Mouse (Mus musculus) naive thymus-derived CD4-positive, alpha-beta T cell, adult 2 months (primary cell): ENCODE results near the gene Ptpdc1.

ENCODE experiments used
- DNase-seq: peaks from one replicate; pipeline ENCODE4 v3.0.0-alpha.2; 2011; ENCODE audit warnings: low read depth

Ptpdc1 gene

DNA sequence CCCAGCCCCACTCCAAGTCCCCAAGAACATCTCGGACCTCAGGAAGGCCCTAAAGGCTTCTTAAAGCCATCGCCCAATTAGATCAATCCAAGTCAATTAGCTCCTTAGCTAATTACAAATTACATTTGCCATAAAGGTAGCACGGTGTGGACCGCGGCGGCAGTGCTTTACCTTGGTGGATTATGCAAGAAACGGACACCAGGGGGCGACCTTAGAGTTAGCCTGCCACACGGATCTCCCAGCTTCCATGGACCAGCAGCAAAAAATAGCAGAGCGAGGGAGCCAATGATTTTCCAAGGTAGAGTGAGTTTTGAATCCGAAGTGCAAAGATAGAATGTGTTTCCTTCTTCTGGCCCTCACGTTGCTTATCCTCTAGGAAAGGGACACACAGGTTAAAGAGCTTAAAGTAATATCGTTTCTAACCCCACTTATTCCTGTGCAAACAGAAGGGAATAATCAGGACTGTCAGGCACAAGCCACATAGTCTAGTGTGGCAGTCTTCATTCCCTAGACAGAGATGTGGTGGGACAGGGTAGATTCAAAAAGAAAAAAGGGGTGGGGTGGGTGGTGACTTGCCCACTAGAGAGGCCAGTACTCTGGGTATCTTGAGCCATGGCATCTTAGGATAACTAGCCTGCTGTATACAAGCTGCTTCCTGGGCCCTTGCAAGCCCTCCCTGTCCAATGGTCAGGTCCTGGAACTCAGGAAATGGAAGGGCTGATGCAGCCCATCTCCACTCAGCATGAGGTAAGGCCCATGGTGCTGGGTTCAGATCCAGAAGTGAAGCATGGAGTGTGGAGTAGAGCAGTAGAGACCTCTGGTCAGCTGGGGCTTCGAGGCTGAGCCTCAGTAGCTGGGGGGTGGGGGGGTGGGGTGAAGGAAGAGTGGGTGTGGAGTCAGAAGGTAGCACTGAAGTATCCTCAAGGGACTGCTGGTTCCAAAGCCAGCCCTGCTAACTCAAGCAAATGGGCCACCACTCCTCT, 28.6 kb upstream of the Ptpdc1 start:
- DNase-seq: peak; percentile 70

- no peak for DNase-seq
Observed at GRCm38 (mm10) chr13:48651132-48652065, 25.9 kb upstream of the Ptpdc1 start.

DNA sequence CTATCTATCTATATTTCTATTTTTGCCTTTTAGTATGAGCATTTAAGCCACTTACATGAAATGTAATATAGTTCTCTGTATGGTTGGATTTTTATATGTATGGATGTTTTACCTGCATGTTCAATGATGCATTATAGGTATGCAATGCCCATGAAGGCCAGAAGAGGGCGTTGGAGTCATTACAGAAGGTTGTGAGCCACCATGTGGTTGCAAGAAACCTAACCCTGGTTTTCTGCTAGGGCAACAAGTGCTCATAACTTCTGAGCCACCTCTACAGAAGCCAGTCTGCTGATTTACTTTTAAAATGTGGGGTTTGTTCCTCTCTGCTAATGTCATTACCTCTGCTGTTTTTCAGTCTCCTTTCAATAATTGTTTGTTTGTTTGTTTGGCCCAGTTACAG, 25.2 kb upstream of the Ptpdc1 start:
- DNase-seq: peak; percentile 38

DNA sequence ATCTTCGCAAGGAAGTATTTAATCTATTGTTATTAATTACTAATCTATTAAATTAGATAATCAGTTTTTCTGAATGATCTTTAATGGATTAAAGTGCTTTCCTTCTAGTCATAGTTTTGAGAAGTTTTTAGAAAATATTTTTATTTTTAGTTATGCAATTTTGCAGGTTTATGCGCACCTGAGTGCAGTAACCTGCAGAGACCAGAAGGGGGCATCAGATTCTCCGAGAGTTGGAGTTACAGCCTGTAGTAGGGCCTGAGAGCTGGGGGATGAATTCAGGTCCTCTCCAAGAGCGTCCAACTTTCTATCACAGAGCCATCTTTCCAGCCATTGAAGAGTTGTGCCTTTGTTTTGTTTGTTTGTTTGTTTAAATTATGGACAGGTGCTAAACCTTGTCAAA, 21.2 kb upstream of the Ptpdc1 start:
- no peak for DNase-seq

- no peak for DNase-seq
Observed at GRCm38 (mm10) chr13:48643991-48644390, 18.5 kb upstream of the Ptpdc1 start.

DNA sequence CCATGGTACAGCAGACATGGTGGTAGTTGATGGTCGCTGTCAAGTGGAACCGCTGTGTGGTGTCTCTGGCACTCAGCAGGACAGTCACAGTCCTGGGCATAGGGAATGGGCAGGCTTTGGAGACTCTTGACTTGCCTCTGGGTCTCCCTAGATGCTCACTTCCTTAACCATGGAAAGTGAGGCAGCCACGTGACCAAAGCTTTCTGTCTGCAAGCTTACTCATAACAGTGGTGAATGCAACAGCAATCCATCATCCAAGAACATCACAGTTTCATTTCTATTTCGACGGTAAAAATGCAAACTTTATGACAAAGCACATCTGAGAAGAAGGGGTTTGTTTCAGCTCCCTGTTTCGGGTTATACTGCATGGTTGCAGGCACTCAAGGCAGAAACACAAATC, 17.6 kb upstream of the Ptpdc1 start:
- DNase-seq: no peak

DNA sequence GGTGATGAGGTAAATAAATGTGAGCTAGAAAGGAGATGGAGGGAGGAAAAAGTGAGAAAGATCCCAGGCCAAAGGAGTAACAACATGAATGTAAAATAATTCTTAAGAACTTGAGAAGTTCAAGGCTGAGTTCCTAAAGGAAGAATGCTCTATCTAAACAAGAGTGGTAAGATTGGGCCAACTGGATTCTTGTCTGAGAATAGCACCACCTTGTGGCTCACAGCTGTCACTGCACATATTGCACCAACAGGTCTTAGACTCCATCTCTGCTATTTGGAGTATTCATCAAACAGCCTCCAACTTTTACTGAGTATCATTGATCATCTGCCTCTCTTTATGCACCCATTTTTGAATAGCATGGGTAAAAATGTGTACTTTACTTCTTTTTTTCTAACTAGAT, 14.1 kb upstream of the Ptpdc1 start:
- peak; percentile 74 for DNase-seq

DNA sequence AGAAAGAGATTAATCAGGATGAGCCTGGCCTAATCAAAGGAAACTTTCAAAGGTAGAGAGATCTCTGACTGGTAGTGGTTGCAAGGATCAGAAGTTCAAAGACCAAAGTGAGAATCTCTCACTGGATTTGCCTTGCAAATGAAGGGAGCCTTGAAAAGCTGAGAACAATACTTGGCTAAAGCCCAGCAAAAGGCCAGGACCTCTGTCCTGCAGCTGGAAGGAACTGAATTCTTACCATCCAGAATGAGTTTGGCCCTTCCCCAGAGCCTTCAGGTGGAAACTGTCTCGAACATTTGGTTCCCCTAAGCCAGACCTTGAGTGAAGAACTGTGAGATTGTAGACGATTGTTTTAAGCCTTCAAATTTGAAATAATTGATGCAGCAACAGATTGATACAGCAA, 12.2 kb upstream of the Ptpdc1 start:
- no peak for DNase-seq

- DNase-seq: no peak
Observed at GRCm38 (mm10) chr13:48631691-48632090, 6.2 kb upstream of the Ptpdc1 start.

- no peak for DNase-seq
Observed at GRCm38 (mm10) chr13:48624968-48625398, 481 bp downstream of the Ptpdc1 start.

- no peak for DNase-seq
Observed at GRCm38 (mm10) chr13:48618890-48619289, 6.6 kb downstream of the Ptpdc1 start.

DNA sequence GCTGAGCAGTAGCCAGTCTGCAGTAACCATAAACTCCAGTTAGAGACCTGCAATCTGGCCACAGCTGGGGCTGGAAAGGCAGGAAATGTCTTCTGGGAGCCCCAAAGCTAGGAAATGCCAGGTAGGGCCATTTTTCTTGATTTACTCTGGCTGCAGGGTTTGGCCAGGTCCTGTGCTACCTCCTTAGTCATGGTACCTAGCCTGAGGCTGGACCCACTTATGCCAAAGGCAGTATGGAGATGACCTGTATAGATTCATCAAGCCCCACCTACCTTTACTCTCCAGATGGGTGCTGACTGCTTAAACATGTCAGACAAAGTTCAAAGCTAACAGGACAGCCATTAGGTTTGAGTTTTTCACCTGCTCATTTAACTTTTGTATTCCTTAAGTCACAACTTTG, 7.7 kb downstream of the Ptpdc1 start:
- no peak for DNase-seq

GRCm38 (mm10) chr13:48614525-48614924, 10.9 kb downstream of the Ptpdc1 start:
- DNase-seq: no peak

GRCm38 (mm10) chr13:48609106-48609505, 16.4 kb downstream of the Ptpdc1 start:
- no peak for DNase-seq

- DNase-seq: no peak
Observed at GRCm38 (mm10) chr13:48604591-48604990, 20.9 kb downstream of the Ptpdc1 start.

DNA sequence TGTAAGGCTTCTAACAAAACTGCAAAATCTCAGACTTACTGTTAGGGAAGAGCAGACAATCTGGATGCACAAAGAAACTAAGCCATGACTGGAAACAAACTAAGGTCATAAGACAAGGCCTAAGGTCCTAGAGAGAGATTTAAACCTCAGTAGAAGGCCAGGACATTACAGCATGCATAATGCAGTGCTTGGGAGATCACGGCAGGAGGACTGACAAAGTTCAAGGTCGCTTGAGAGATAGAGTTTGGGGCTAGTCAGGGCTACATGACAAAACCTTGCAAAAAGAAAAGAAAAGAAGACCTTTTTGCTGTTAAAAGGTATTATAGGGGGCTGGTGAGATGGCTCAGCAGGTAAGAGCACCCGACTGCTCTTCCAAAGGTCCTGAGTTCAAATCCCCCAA, 22.2 kb downstream of the Ptpdc1 start:
- no peak for DNase-seq

DNA sequence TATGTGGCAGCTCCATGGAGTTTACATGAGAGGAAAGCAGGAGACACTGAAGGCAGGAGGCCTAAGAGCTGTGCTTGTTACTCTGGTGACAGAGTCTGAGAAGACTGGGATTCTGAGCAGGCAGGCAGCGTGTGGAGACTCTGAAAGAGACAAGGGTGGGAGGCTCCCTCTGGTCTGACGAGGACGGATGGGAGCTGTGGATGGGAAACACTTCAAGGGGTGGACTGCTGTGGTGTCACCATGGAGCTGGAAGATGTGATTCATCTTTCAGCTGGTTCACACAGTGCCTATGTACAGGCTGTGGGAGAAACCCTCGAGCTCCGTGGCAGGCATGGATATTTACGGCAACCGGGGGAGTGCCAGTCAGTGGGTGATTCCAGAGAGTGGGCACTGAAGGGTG, 30.9 kb downstream of the Ptpdc1 start:
- DNase-seq: no peak

DNA sequence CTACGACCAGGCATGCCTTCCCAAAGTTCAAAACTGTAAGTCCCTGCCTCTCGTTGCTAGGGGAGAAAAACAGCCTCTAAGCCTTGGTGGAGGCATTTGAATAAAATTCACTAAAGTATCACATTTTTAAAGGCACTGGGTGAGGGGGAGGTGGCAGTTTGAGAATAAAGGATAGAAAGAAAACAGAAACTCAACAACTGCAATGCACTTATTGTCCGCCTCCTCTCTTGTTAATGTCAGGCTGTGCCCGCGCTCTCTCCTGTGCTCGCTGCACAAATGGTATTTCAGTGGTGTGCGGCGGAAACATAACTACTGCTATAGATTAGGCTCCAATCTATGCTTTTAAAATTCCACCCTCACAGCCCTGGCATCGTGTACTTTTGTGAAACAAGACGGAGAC, 31.4 kb downstream of the Ptpdc1 start:
- DNase-seq: no peak

- DNase-seq: no peak
Observed at GRCm38 (mm10) chr13:48593181-48593580, 32.3 kb downstream of the Ptpdc1 start.

DNA sequence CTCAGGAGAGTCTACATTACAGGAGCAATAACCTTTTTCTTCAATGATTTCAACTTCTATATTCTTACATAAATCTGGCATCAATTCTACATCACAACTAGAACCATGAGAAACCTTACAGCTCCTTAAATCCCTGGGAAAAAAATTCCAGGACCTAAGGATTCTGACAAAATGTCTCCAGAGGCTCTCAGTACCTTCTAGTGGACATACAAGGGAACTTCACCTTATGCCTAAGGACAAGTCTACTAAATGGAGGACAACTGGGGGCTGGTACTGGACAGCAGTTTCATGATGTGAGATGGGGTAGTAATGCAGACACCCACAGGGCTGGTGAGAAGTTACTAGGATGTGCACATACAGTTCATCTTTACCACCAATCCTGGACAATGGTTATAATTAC, 34.7 kb downstream of the Ptpdc1 start:
- no peak for DNase-seq

- DNase-seq: no peak
Observed at GRCm38 (mm10) chr13:48587354-48587753, 38.1 kb downstream of the Ptpdc1 start.

DNA sequence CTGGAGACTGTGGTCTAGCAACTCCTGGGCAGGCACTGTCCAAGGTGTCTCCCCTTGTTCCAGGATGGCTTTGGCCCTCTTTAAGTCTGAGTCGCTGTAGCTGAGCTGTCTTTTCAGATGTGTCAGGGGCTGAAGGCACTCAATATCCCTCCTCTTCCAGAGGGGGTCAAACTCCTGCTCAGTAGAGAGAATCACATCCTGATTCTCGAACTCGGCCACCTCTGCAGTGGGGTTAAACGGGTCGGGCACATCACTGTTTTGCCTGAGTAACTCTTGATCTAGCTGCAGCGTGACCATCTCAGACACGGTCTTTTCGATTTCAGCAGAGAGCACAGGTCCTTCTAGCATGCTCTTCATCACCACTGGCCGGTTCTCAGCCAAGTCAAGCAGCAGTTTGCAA, 39.0 kb downstream of the Ptpdc1 start:
- DNase-seq: no peak

- no peak for DNase-seq
Observed at GRCm38 (mm10) chr13:48585786-48586185, 39.7 kb downstream of the Ptpdc1 start.
